Mouse (Mus musculus) liver, embryonic 14.5 days (tissue): ENCODE data around the gene Dglucy. TPM values are rescaled to one million over a fixed set of nuclear protein-coding genes. Genes with fewer than 3 reads are reported as not detected.

Source experiments
- ATAC-seq: fragments of 200-750 bp; cut with Nextera tagmentation; 2 replicates; pipeline ENCODE4 v1.8.0; 2017; ENCODE audit warnings: moderate number of reproducible peaks, mild to moderate bottlenecking, moderate library complexity; ENCODE audit not compliant: insufficient read depth
- DNase-seq, 3 experiments: peaks; one replicate each; pipeline ENCODE4 v3.0.0-alpha.2; 2012 to 2013; ENCODE audit warnings: low read depth in 3 of 3, low spot score in 3 of 3
- H3K27ac ChIP-seq: fragments of 300-500 bp; sonication (generic); 2 replicates; pipeline ENCODE4 v1.5.1; 2014; ENCODE audit warnings: moderate library complexity, mild to moderate bottlenecking, control low read depth, inconsistent platforms
- H3K27me3 ChIP-seq: fragments of 300-500 bp; sonication (generic); 2 replicates; pipeline ENCODE4 v1.6.1; 2014; ENCODE audit warnings: mild to moderate bottlenecking, low read length, moderate library complexity; ENCODE audit not compliant: control insufficient read depth, insufficient read depth
- H3K36me3 ChIP-seq: fragments of 300-500 bp; sonication (generic); replicated peaks from 2 replicates; pipeline ENCODE4 v1.6.1; 2014; ENCODE audit warnings: low read depth; ENCODE audit not compliant: control insufficient read depth, insufficient read depth
- H3K4me1 ChIP-seq, 2 experiments: fragments of 200-500 bp in 1 of 2; fragments of 300-500 bp in 1 of 2; sonication (generic) in 1 of 2; replicated peaks; 2 replicates each; pipeline ENCODE4 v1.6.1; 2012 to 2014; ENCODE audit warnings: antibody characterized with exemption in 1 of 2, inconsistent platforms in 1 of 2, low read length in 1 of 2; ENCODE audit not compliant: control insufficient read depth in 2 of 2, insufficient read depth in 2 of 2
- H3K4me2 ChIP-seq: fragments of 300-500 bp; sonication (generic); 2 replicates; pipeline ENCODE4 v1.6.1; 2014; ENCODE audit warnings: low read depth, mild to moderate bottlenecking, control low read depth, moderate library complexity
- H3K4me3 ChIP-seq, 2 experiments: fragments of 200-500 bp in 1 of 2; fragments of 300-500 bp in 1 of 2; sonication (generic) in 1 of 2; 2 replicates each; pipeline ENCODE4 v1.5.1; 2012 to 2014; ENCODE audit warnings: low read depth in 2 of 2, low read length in 2 of 2, mild to moderate bottlenecking in 2 of 2, control low read depth in 1 of 2, inconsistent platforms in 1 of 2, moderate library complexity in 1 of 2; ENCODE audit not compliant: insufficient read depth in 1 of 2
- H3K9ac ChIP-seq: fragments of 300-500 bp; sonication (generic); replicated peaks from 2 replicates; pipeline ENCODE4 v1.6.1; 2014; ENCODE audit warnings: mild to moderate bottlenecking, control low read depth, moderate library complexity
- H3K9me3 ChIP-seq: fragments of 300-500 bp; sonication (generic); 2 replicates; pipeline ENCODE4 v1.6.1; 2016; ENCODE audit warnings: low read length, mixed read lengths; ENCODE audit not compliant: control insufficient read depth
- CTCF ChIP-seq: IDR thresholded peaks from 2 replicates; pipeline ENCODE4 v1.5.1; 2016; ENCODE audit warnings: antibody characterized with exemption, low read depth, control low read depth
- EP300 ChIP-seq: IDR thresholded peaks from 2 replicates; pipeline ENCODE4 v1.6.1; 2016; ENCODE audit warnings: antibody characterized with exemption, low read depth
- WGBS: fragments of 180-500 bp; shearing (Covaris S2); extraction: QIAGEN DNeasy Blood & Tissue Kit; methylation state at CpG from one replicate; pipeline ENCODE4 v1.1.7; 2014; ENCODE audit not compliant: insufficient replicate concordance; 5-methylcytosine and 5-hydroxymethylcytosine counted together
- polyA plus RNA-seq, 2 experiments: library from polyadenylated mRNA; depleted of rRNA in 1 of 2; stranded (reverse) in 1 of 2; unstranded in 1 of 2; fragments of >200 nt; fragmentation: Nextera tagmentation in 1 of 2; extraction: Ambion mirVana in 1 of 2; gene quantifications; 2 replicates each; pipeline versions ENCODE4 v1.2.1 to v1.2.3; 2012 to 2014

Gene Dglucy
- polyA plus RNA-seq, 2 experiments, result 0.63 to 1.2 TPM

GRCm38 (mm10) chr12:100740313-100740712, 38.5 kb upstream of the Dglucy start:
- ATAC-seq (no peak), DNase-seq (no peak)
- Histone ChIP-seq H3K9ac (no peak overlapping the region), H3K4me2 (no peak overlapping the region), H3K36me3 (no peaks in the 10 kb centered on the region), H3K9me3 (no peaks in the 10 kb centered on the region), H3K4me3 (no peak overlapping the region), H3K4me1 (no peaks in the 10 kb centered on the region), H3K27ac (no peak overlapping the region), H3K27me3 (no peaks in the 10 kb centered on the region)
- WGBS, result 58% methylated on average over 5 of the region's 5 CpGs
- TF ChIP-seq CTCF (no peak), EP300 (no peak)

DNA sequence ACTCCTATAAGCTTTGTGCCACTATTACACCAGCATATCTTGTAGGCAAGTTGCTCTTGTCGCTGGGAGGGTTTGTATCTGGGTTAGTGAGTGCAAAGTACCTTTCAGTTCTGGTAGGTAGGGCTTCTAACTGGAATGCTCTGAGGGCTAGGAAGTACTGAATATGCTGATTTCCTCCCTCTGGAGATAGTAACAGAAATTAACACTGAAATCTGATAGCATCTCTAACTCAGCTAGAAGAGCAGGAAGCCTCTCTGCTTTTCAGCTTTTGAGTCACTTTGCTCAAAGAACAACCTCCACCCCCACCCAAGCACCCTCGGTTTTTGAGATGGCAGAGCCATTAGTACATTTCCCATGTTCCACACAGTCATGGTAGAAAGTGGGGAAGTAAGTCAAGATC, 36.4 kb upstream of the Dglucy start:
- no peaks in the 10 kb centered on the region for H3K27me3 ChIP-seq
- no peaks in the 10 kb centered on the region for H3K4me1 ChIP-seq
- TF ChIP-seq EP300 (no peak), CTCF (no peak)
- DNase-seq, result no peak
- 56% methylated on average over 2 of the region's 2 CpGs for WGBS
- no peak overlapping the region for H3K9ac ChIP-seq
- H3K9me3 ChIP-seq, result no peaks in the 10 kb centered on the region
- H3K4me3 ChIP-seq, result no peak overlapping the region
- ATAC-seq, result no peak
- no peaks in the 10 kb centered on the region for H3K36me3 ChIP-seq
- no peak overlapping the region for H3K27ac ChIP-seq
- H3K4me2 ChIP-seq, result no peak overlapping the region

DNA sequence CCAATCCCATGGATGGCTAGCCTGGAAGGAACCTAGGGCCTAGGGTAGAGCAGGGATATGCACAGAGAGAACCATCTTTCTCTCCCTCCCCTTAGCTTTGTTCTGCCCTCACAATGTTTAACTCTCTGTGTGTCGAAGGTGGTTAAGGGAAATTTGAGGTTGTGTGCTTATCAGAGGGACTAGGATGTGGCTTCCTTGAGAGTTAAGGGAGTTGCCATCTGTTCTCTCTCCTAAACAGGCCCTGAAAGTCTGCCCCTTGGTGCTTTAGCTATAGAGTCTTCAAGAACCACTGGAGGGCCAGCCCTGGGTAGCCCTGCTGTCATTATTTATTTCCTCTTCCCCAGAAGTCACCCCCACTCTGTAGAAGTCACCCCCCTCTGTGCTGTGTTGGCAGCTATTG, 25.9 kb upstream of the Dglucy start:
- ATAC-seq, result no peak
- no peak for DNase-seq
- H3K4me1 ChIP-seq, result no peaks in the 10 kb centered on the region
- H3K27ac ChIP-seq, result no peak overlapping the region
- no peaks in the 10 kb centered on the region for H3K9me3 ChIP-seq
- no peaks in the 10 kb centered on the region for H3K27me3 ChIP-seq
- H3K4me2 ChIP-seq, result no peak overlapping the region
- 0% methylated on average over 1 of the region's 1 CpGs for WGBS
- H3K4me3 ChIP-seq, result no peak overlapping the region
- no peak for TF ChIP-seq EP300
- no peak for TF ChIP-seq CTCF
- H3K9ac ChIP-seq, result no peak overlapping the region
- no peaks in the 10 kb centered on the region for H3K36me3 ChIP-seq

GRCm38 (mm10) chr12:100753716-100754115, 25.1 kb upstream of the Dglucy start:
- H3K27me3 ChIP-seq, result no peaks in the 10 kb centered on the region
- H3K9ac ChIP-seq, result no peak overlapping the region
- TF ChIP-seq CTCF (no peak), EP300 (no peak)
- no peaks in the 10 kb centered on the region for H3K9me3 ChIP-seq
- DNase-seq (no peak), ATAC-seq (no peak)
- no peak overlapping the region for H3K4me3 ChIP-seq
- no peak overlapping the region for H3K4me2 ChIP-seq
- no peak overlapping the region for H3K27ac ChIP-seq
- H3K36me3 ChIP-seq, result no peaks in the 10 kb centered on the region
- no peaks in the 10 kb centered on the region for H3K4me1 ChIP-seq
- 63% methylated on average over 1 of the region's 1 CpGs for WGBS

- H3K4me3 ChIP-seq, result no peak overlapping the region
- 65% methylated on average over 4 of the region's 4 CpGs for WGBS
- H3K4me1 ChIP-seq, result no peaks in the 10 kb centered on the region
- no peaks in the 10 kb centered on the region for H3K9me3 ChIP-seq
- no peak for DNase-seq
- TF ChIP-seq EP300 (no peak), CTCF (no peak)
- H3K36me3 ChIP-seq, result no peaks in the 10 kb centered on the region
- ATAC-seq, result no peak
- no peak overlapping the region for H3K27ac ChIP-seq
- no peaks in the 10 kb centered on the region for H3K27me3 ChIP-seq
- no peak overlapping the region for H3K4me2 ChIP-seq
- no peak overlapping the region for H3K9ac ChIP-seq
Measured at GRCm38 (mm10) chr12:100757427-100757826, 21.4 kb upstream of the Dglucy start.
